Mouse (Mus musculus) gastrocnemius, postnatal 4 days (tissue): Measurements from ENCODE around the gene Rpia. TPM values are rescaled to one million over a fixed set of nuclear protein-coding genes. Genes with fewer than 3 reads are reported as not detected.

Experiments
- total RNA-seq, 2 experiments: library from RNA; stranded (reverse); gene quantifications; 2 replicates each; pipeline ENCODE4 v1.2.3; 2021

Rpia gene
- total RNA-seq, 2 experiments from 2014 or later: 10.8 to 11.1 TPM

Other genes with a start within 250 kb of the Rpia start
- gene Eif2ak3, start 52.3 kb upstream of the Rpia start, total RNA-seq: 10 to 100 TPM; 20.3 to 22.2 TPM
- gene Tex37, start 126.7 kb upstream of the Rpia start, total RNA-seq: not detected
- not detected for gene Foxi3, start 164.3 kb upstream of the Rpia start, total RNA-seq